Mouse (Mus musculus): ENCODE measurements at regions not wholly inside any gene's neighbourhood (a gene's known extent, or its start where the extent isn't known, plus 50 kb on each side); places are given as distances from the start of the nearest gene placed in this dataset.

- Histone ChIP-seq H3K4me1 (no peaks in the 10 kb centered on the region), H3K36me3 (replicated peaks) (no peaks in the 10 kb centered on the region), H3K4me3 (no peak overlapping the region), H3K27me3 (replicated peaks; ENCODE audit: low read depth, poor library complexity, severe bottlenecking) (no peaks in the 10 kb centered on the region), H3K27ac (replicated peaks) (no peak overlapping the region), H3K9me3 (no peaks in the 10 kb centered on the region)
- DNase-seq (ENCODE audit: low spot score), result no peak
- 89% methylated on average over 6 of the region's 6 CpGs for WGBS
Observed at GRCm38 (mm10) chr8:107727276-107727675, 139.0 kb upstream of the Psmd7 start.

GRCm38 (mm10) chr8:107739091-107739490, 150.8 kb upstream of the Psmd7 start:
- no peak for DNase-seq (ENCODE audit: low spot score)
- peaks cover 10% of the 10 kb centered on the region; the same call in 1 of the 2 replicates for H3K9me3 ChIP-seq
- H3K4me1 ChIP-seq, result no peaks in the 10 kb centered on the region
- no peak overlapping the region for H3K27ac ChIP-seq (replicated peaks)
- H3K36me3 ChIP-seq (replicated peaks), result no peaks in the 10 kb centered on the region
- H3K4me3 ChIP-seq, result no peak overlapping the region
- no peaks in the 10 kb centered on the region for H3K27me3 ChIP-seq (replicated peaks; ENCODE audit: low read depth, poor library complexity, severe bottlenecking)
- 78% methylated on average over 9 of the region's 9 CpGs for WGBS

- Histone ChIP-seq H3K27me3 (replicated peaks; ENCODE audit: low read depth, poor library complexity, severe bottlenecking) (no peaks in the 10 kb centered on the region), H3K36me3 (replicated peaks) (no peaks in the 10 kb centered on the region), H3K4me1 (no peaks in the 10 kb centered on the region), H3K9me3 (no peaks in the 10 kb centered on the region), H3K27ac (replicated peaks) (no peak overlapping the region), H3K4me3 (no peak overlapping the region)
- WGBS, result 80% methylated on average over 7 of the region's 7 CpGs
- DNase-seq (ENCODE audit: low spot score), result no peak
Observed at GRCm38 (mm10) chr8:107757083-107757482, 168.8 kb upstream of the Psmd7 start.

- no peak for DNase-seq (ENCODE audit: low spot score)
- Histone ChIP-seq H3K27ac (replicated peaks) (no peak overlapping the region), H3K4me3 (no peak overlapping the region), H3K27me3 (replicated peaks; ENCODE audit: low read depth, poor library complexity, severe bottlenecking) (no peaks in the 10 kb centered on the region), H3K36me3 (replicated peaks) (no peaks in the 10 kb centered on the region), H3K4me1 (no peaks in the 10 kb centered on the region), H3K9me3 (no peaks in the 10 kb centered on the region; the same call in 1 of the 2 replicates)
- WGBS, result 74% methylated on average over 1 of the region's 1 CpGs
Observed at GRCm38 (mm10) chr8:107758637-107759036, 170.4 kb upstream of the Psmd7 start.

- 9% methylated on average over 5 of the region's 5 CpGs for WGBS
- Histone ChIP-seq H3K9me3 (no peaks in the 10 kb centered on the region), H3K27ac (replicated peaks) (no peak overlapping the region; the same call in 1 of the 2 replicates), H3K4me1 (peaks cover 23% of the 10 kb centered on the region), H3K36me3 (replicated peaks) (no peaks in the 10 kb centered on the region), H3K27me3 (replicated peaks; ENCODE audit: low read depth, poor library complexity, severe bottlenecking) (no peaks in the 10 kb centered on the region; the same call in 1 of the 2 replicates), H3K4me3 (no peak overlapping the region)
- no peak for DNase-seq (ENCODE audit: low spot score)
Observed at GRCm38 (mm10) chr8:107776906-107777305, 165.5 kb upstream of the Zfhx3 start.

- H3K36me3 ChIP-seq (replicated peaks), result no peaks in the 10 kb centered on the region
- 74% methylated on average over 5 of the region's 5 CpGs for WGBS
- no peaks in the 10 kb centered on the region for H3K27me3 ChIP-seq (replicated peaks; ENCODE audit: low read depth, poor library complexity, severe bottlenecking)
- H3K9me3 ChIP-seq, result no peaks in the 10 kb centered on the region
- no peak overlapping the region for H3K27ac ChIP-seq (replicated peaks)
- H3K4me3 ChIP-seq, result no peak overlapping the region
- no peak for DNase-seq (ENCODE audit: low spot score)
- no peaks in the 10 kb centered on the region for H3K4me1 ChIP-seq
Observed at GRCm38 (mm10) chr8:107785771-107786170, 156.7 kb upstream of the Zfhx3 start.

- no peak for DNase-seq (ENCODE audit: low spot score)
- Histone ChIP-seq H3K27me3 (replicated peaks; ENCODE audit: low read depth, poor library complexity, severe bottlenecking) (no peaks in the 10 kb centered on the region), H3K9me3 (no peaks in the 10 kb centered on the region), H3K4me3 (no peak overlapping the region), H3K36me3 (replicated peaks) (no peaks in the 10 kb centered on the region), H3K27ac (replicated peaks) (no peak overlapping the region), H3K4me1 (no peaks in the 10 kb centered on the region)
- 87% methylated on average over 3 of the region's 3 CpGs for WGBS
Observed at GRCm38 (mm10) chr8:107792286-107792685, 150.2 kb upstream of the Zfhx3 start.

GRCm38 (mm10) chr8:107814931-107815330, 127.5 kb upstream of the Zfhx3 start:
- 76% methylated on average over 14 of the region's 14 CpGs for WGBS
- H3K27ac ChIP-seq (replicated peaks), result no peak overlapping the region
- H3K36me3 ChIP-seq (replicated peaks), result no peaks in the 10 kb centered on the region
- no peaks in the 10 kb centered on the region for H3K9me3 ChIP-seq
- no peak for DNase-seq (ENCODE audit: low spot score)
- H3K4me3 ChIP-seq, result no peak overlapping the region
- H3K4me1 ChIP-seq, result peaks cover 30% of the 10 kb centered on the region
- H3K27me3 ChIP-seq (replicated peaks; ENCODE audit: low read depth, poor library complexity, severe bottlenecking), result no peaks in the 10 kb centered on the region

- Histone ChIP-seq H3K9me3 (no peaks in the 10 kb centered on the region), H3K4me1 (peaks cover 39% of the 10 kb centered on the region), H3K4me3 (no peak overlapping the region), H3K36me3 (replicated peaks) (no peaks in the 10 kb centered on the region), H3K27me3 (replicated peaks; ENCODE audit: low read depth, poor library complexity, severe bottlenecking) (no peaks in the 10 kb centered on the region), H3K27ac (replicated peaks) (no peak overlapping the region)
- DNase-seq (ENCODE audit: low spot score), result no peak
- 30% methylated on average over 3 of the region's 3 CpGs for WGBS
Observed at GRCm38 (mm10) chr8:107815775-107816174, 126.7 kb upstream of the Zfhx3 start.

- Histone ChIP-seq H3K36me3 (replicated peaks) (no peaks in the 10 kb centered on the region), H3K4me1 (peaks cover 55% of the 10 kb centered on the region), H3K4me3 (no peak overlapping the region), H3K27ac (replicated peaks) (peak overlapping the region; percentile 61; the same call in 1 of the 2 replicates), H3K27me3 (replicated peaks; ENCODE audit: low read depth, poor library complexity, severe bottlenecking) (no peaks in the 10 kb centered on the region; the same call in 1 of the 2 replicates), H3K9me3 (no peaks in the 10 kb centered on the region)
- WGBS, result 79% methylated on average over 9 of the region's 9 CpGs
- no peak for DNase-seq (ENCODE audit: low spot score)
Observed at GRCm38 (mm10) chr8:107817796-107818195, 124.6 kb upstream of the Zfhx3 start.

GRCm38 (mm10) chr8:107820174-107820760, 122.2 kb upstream of the Zfhx3 start:
- peak; percentile 41 for DNase-seq (ENCODE audit: low spot score)
- H3K36me3 ChIP-seq (replicated peaks), result no peaks in the 10 kb centered on the region
- WGBS, result 4% methylated on average over 8 of the region's 8 CpGs
- peaks cover 72% of the 10 kb centered on the region for H3K4me1 ChIP-seq
- peak overlapping the region; percentile 82 for H3K27ac ChIP-seq (replicated peaks)
- no peaks in the 10 kb centered on the region for H3K9me3 ChIP-seq
- no peaks in the 10 kb centered on the region; the same call in 1 of the 2 replicates for H3K27me3 ChIP-seq (replicated peaks; ENCODE audit: low read depth, poor library complexity, severe bottlenecking)
- H3K4me3 ChIP-seq, result no peak overlapping the region

GRCm38 (mm10) chr8:107821522-107821921, 120.9 kb upstream of the Zfhx3 start:
- peak; percentile 65 for DNase-seq (ENCODE audit: low spot score)
- Histone ChIP-seq H3K27ac (replicated peaks) (peak overlapping the region; percentile 82), H3K4me3 (no peak overlapping the region), H3K4me1 (peaks cover 69% of the 10 kb centered on the region), H3K9me3 (no peaks in the 10 kb centered on the region), H3K36me3 (replicated peaks) (no peaks in the 10 kb centered on the region), H3K27me3 (replicated peaks; ENCODE audit: low read depth, poor library complexity, severe bottlenecking) (no peaks in the 10 kb centered on the region; the same call in 1 of the 2 replicates)
- 23% methylated on average over 6 of the region's 6 CpGs for WGBS

- WGBS, result 7% methylated on average over 7 of the region's 7 CpGs
- Histone ChIP-seq H3K27me3 (replicated peaks; ENCODE audit: low read depth, poor library complexity, severe bottlenecking) (no peaks in the 10 kb centered on the region; the same call in 1 of the 2 replicates), H3K36me3 (replicated peaks) (no peaks in the 10 kb centered on the region), H3K4me3 (peak overlapping the region; percentile 48), H3K9me3 (no peaks in the 10 kb centered on the region), H3K4me1 (peaks cover 74% of the 10 kb centered on the region), H3K27ac (replicated peaks) (peak overlapping the region; percentile 87)
- peak; percentile 36 for DNase-seq (ENCODE audit: low spot score)
Observed at GRCm38 (mm10) chr8:107824096-107824495, 118.3 kb upstream of the Zfhx3 start.

All from embryonic facial prominence, embryonic 10.5 days (tissue).